Mouse (Mus musculus): ENCODE data around the gene Mtr. TPM values are rescaled to one million over a fixed set of nuclear protein-coding genes. Genes with fewer than 3 reads are reported as not detected.

The Mtr gene
- total RNA-seq, 2 experiments from 2014 or later, result 16.4 to 23.7 TPM

- peak; percentile 16 for DNase-seq
These were observed 13.9 kb downstream of the Mtr start for GRCm38 (mm10) chr13:12243991-12244390.

DNA sequence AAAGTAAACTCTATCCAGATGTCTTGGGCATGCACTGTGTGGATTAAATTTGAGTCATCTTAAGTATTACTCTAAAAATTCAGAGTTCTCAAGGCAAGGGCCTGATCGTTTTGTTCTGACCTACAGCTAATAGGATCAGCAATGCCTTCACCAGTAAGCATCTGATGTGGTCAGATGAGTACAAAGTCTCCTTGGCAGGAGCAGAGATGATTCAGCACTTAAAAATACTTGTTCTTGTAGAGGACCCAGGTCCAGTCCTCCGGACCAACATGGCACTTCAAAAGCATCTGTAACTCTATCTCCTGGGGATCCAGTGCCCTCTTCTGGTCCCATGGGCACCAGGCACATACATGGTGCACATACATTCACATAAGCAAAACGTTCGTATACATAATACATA lies 25.8 kb downstream of the Mtr start:
- no peak for DNase-seq

- no peak for DNase-seq
These were observed 29.7 kb downstream of the Mtr start for GRCm38 (mm10) chr13:12228248-12228647.

DNA sequence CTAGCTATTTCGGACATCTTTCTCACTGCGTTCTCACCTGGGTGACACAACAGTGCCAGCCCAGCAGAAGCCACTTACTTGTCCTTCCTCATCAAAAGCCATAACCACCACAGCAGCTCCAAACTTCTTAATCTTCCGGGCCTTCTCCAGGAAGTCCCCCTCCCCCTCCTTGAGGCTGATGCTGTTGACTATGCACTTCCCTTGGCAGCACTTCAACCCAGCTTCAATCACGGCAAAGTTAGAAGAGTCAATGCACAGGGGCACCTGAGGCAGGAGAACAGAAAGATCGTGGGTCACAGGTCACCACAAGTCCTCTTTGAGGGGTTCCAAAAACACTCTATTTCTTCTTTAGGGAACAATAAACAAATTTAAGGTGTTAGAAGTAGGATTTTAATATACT lies 30.3 kb downstream of the Mtr start:
- no peak for DNase-seq

GRCm38 (mm10) chr13:12218603-12219002 lies 39.3 kb downstream of the Mtr start:
- no peak for DNase-seq

DNA sequence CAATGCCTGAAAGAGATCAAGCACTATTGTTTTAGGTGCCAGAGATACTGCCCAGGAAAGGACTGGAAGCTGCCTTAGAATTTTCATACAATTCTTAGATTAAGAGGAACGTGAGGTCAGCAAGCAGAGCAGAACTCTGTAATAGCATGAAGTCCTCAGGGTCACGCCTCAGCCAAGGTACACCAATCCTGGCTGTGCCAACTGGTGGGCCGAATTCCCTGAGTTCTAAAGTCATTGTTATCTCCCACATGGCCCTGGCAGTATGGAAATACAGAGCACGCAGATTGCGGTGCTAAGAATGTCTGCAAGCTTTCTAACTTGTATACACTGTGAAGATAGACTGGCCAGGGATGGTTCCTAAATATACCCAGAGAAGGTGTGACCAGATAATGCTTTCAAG lies 43.0 kb downstream of the Mtr start:
- no peak for DNase-seq

DNA sequence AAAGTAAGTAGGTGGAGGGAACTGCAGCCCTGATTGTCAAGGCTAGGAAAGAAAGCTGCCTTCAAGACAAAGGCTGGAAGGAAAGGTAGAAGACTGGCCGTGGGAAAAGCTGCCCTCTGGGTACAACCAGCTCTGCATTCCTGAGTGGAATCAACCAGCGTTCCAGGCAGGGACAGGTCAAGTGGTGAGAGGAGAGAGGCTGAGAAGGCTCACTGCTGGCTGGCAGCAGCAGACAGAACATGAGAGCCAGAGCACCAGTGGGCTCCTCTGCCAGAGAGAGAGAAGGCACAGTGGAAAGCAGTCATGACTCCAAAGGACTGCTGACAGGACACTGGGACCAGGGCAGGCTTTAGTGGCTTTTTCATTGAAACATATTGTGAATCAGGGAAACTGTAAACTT lies 46.9 kb downstream of the Mtr start:
- no peak for DNase-seq

- DNase-seq, result peak; percentile 51
These were observed 47.7 kb downstream of the Mtr start for GRCm38 (mm10) chr13:12210023-12210762.

DNA sequence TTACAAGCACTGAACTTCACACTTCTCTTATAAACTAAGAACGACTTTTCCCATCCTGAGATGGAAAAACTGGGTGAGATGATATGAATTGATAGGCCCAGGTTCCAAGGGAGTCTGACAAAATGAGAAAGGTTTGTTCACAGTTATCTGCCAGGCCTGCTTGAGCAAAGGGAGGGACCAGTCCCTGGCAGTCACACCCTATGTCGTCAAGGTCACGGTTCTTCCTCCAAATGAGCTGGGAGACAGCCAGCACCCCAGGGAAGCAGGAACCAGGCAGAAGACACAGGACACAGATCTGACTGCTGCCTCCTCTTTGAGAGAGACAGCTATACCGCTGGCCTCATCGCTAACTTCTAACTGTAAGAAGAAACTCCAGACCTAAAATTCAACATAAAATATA lies 57.5 kb downstream of the Mtr start:
- DNase-seq, result peak; percentile 35

DNA sequence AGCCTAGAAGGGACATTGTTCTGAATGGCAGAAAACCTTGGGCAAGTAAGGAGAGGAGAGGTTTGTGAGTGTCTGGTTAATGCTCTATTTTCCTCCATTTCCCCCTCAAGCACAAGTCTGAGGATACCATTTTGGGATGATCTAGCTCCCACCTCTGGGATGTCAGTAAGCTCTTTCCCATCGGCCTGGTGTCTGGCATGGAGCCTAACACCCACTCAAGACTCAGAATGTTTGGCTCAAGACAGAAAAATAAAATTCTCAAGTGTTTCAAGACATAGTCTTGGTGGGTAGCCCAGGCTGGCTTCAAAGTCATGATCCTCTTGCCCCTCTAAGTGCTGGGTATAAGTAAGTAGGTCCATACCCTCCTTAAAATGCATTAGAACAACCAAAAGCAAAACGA lies 59.4 kb downstream of the Mtr start:
- no peak for DNase-seq

DNA sequence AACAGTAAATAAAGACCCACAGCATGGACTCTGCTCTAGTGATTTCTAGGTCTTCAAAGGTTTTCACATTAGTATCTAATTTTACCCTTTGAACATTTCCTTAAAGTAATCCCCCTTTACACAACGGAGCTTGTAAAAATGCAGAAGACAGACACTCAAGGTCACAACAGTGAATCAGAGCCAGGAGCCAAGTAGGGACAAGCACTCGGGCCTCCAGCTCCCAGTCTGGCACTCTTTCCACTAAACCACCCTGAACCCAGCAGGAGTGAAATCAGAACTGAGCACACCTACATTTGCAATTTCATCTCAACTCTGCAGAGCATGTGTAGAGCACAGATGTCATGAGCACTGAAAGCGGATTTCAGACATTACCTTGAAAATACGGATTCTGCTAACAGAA lies 61.1 kb downstream of the Mtr start:
- DNase-seq, result peak; percentile 55

DNA sequence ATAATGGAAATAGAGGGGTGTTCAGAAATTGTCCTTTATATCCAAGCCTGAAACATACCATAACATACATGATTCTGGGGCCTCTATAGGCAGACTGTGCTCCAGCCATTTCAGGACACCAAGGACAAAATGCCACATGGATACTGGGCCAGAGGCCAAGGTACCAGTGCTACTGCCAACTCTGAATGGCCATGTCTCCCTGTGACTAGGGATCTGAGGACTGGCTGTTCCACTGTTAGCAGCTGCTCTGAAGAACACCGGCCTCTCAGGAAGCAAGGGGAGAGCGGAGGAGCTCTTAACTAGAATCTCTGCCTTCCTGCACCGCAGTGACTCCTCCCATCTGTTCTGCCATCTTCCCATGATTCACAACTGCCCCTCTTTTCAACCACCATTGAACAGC lies 61.9 kb downstream of the Mtr start:
- DNase-seq, result peak; percentile 72

GRCm38 (mm10) chr13:12194942-12195662 lies 62.8 kb downstream of the Mtr start:
- DNase-seq, result no peak

- DNase-seq, result no peak
These were observed 68.7 kb downstream of the Mtr start for GRCm38 (mm10) chr13:12189219-12189618.

GRCm38 (mm10) chr13:12188804-12189203 lies 69.1 kb downstream of the Mtr start:
- no peak for DNase-seq

GRCm38 (mm10) chr13:12179481-12179880 lies 78.4 kb downstream of the Mtr start:
- DNase-seq, result no peak

GRCm38 (mm10) chr13:12176761-12177160 lies 81.2 kb downstream of the Mtr start:
- DNase-seq, result no peak

DNA sequence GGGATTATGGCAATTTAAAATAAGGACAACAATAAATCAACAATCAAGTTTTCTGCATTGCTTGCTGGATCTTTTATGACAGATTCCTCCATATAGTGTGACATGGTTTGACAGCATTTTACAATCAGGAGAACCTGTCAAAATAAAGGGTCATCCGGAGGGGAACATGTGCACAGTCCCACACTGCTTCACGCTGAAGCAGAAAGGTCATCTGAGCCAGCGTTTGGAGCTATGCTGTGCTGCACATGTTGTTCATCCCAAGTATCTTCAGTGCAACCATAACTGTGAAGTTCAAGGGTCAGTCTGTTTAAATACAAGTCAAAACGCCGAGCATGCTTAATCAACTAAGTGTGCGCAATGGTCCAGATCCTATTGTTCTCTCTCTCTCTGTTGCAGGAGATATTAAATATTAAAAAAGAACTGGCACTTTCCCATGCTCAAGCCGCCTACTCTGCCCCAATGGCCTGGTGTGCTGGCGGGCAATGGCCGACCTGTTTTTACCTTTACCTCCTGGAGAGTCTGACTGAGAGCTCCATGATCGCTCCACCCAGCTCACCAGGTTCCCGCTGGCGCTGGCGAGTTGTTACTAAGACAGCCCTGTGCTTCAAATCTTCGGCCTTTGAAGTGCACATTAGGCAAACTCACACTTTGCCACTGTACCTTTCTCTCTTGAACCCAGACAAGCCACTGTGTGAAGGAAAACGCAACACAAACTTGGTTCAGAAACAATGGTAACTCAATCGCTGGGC lies 81.8 kb downstream of the Mtr start:
- DNase-seq, result no peak

GRCm38 (mm10) chr13:12167276-12167675 lies 90.6 kb downstream of the Mtr start:
- DNase-seq, result no peak

- no peak for DNase-seq
These were observed 91.5 kb downstream of the Mtr start for GRCm38 (mm10) chr13:12166386-12166785.

DNA sequence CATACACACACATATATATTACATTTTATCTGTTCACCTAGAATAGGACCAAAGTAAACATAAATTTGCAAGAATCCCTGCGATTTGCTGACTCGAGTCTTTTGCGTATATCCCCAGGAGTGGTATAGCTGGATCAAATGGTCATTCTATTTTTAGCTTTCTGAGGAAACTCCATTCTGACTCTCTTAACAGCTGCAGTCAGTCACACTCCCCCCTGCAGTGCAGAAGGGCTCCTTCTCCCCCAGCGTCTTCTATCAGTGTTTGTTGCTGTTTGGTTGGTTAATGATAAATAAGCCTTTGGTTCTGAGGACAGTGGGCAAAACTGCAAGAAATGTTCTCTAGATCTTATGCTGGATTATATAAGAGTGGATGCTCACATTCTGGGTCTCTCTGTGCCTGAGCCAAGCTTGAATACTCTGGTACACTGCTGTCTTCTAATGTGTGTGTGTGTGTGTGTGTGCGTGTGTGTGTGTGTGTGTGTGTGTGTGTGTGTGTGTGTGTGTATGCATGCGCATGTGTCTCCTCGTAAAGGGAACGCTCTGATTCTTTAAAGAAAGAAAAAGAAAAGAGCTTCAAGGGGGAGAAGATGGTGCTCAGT lies 92.4 kb downstream of the Mtr start:
- no peak for DNase-seq

GRCm38 (mm10) chr13:12162457-12162856 lies 95.5 kb downstream of the Mtr start:
- DNase-seq, result no peak

GRCm38 (mm10) chr13:12160121-12160475 lies 97.8 kb downstream of the Mtr start:
- DNase-seq, result peak; percentile 92
